Mouse (Mus musculus): ENCODE measurements at regions not wholly inside any gene's neighbourhood (a gene's known extent, or its start where the extent isn't known, plus 50 kb on each side); places are given as distances from the start of the nearest gene placed in this dataset.

DNA sequence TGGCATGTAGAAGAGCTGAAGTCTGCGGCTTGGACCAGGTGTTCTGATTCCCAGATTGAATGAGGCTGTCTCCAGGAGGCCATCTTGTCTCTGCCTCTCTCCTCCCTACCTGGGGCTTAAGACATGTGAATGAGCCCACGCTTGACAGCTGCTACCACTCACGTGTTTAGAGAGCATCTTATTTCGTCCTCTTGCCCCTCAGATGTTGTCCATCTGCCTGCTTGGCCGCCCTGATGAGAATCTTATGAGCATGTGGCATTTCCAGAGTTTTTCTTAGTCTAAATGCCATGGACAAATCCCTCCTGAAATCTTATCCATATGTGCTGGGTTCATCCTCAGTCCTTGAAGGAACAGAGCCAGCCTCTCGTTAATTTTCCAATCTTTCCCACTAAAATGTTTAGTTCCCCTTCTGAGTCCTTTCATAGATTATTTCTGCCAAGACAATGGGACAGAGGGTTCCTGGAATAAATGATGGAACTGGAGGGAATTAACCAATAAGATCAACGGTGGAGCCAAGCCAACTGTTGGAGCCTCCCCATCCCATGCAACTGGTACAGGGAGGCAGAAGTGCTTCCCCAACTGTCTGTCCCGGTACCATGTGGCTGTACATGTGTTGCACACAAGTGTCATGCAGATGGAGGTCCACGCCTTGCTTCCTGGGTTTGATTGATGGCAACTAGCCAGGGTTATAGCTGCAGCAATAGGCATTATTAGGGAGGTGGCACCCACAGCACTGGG lies 89.2 kb upstream of the Irf2bp2 start:
- no peak overlapping the region for H3K27ac ChIP-seq (ENCODE audit: low read depth, low read length)
- WGBS, result 71% methylated on average over 9 of the region's 9 CpGs
- H3K4me3 ChIP-seq (ENCODE audit: low read depth, low read length), result no peak overlapping the region
- H3K4me1 ChIP-seq (ENCODE audit: control insufficient read depth, insufficient read depth, low read length), result 0 out of 2 replicates have a peak, but pooled peaks cover 2% of the 10 kb centered on the region
- no peak for ATAC-seq (ENCODE audit: insufficient read depth, low FRiP score, low TSS enrichment)
- DNase-seq (ENCODE audit: low spot score), result no peak
- no peak overlapping the region for H3K4me2 ChIP-seq (ENCODE audit: low read depth)
- H3K9me3 ChIP-seq (ENCODE audit: control insufficient read depth, low read length), result no peaks in the 10 kb centered on the region
- H3K36me3 ChIP-seq (ENCODE audit: control insufficient read depth, insufficient read depth, low read length), result no peaks in the 10 kb centered on the region
- H3K9ac ChIP-seq (ENCODE audit: low read length), result no peak overlapping the region
- no peaks in the 10 kb centered on the region for H3K27me3 ChIP-seq (ENCODE audit: control insufficient read depth, insufficient read depth, low read length)

DNA sequence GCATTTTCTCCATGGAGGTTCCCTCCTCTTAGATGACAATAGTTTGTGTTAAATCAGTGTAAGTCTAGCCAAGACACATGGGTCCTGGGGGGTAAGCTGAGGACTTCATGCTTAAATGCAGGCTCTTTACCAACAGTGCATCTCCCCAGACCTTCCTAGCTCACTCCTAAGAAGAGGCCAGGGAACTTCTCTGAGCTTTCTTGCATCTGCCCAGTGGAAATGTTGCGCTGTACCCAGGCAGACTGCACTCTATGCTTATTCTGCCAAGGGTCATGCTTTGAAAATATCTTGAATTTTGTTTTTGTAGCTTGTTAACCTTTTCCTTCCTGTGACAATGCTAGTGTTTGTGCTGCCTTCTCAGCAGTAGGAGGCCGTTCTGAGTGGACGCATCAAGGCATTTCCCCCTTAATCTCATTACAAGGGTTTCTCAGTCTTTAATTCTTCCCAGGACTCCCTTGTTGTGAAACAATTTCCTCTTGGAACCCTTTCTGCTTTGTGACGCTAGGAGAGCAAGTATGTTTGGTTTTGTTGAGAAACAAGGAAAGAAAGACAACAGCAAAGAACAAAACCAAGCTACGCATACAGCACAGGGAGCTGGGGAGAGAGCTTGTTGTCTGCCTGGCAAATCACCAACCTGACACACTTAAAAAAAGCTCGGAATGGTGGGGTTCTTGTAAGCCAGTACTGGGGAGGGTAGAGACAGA lies 88.3 kb upstream of the Irf2bp2 start:
- Histone ChIP-seq H3K4me3 (ENCODE audit: low read depth, low read length) (no peak overlapping the region), H3K27ac (ENCODE audit: low read depth, low read length) (no peak overlapping the region), H3K4me2 (ENCODE audit: low read depth) (no peak overlapping the region), H3K27me3 (ENCODE audit: control insufficient read depth, insufficient read depth, low read length) (no peaks in the 10 kb centered on the region), H3K36me3 (ENCODE audit: control insufficient read depth, insufficient read depth, low read length) (no peaks in the 10 kb centered on the region), H3K9me3 (ENCODE audit: control insufficient read depth, low read length) (no peaks in the 10 kb centered on the region), H3K9ac (ENCODE audit: low read length) (no peak overlapping the region), H3K4me1 (ENCODE audit: control insufficient read depth, insufficient read depth, low read length) (0 out of 2 replicates have a peak, but pooled peaks cover 2% of the 10 kb centered on the region)
- no peak for ATAC-seq (ENCODE audit: insufficient read depth, low FRiP score, low TSS enrichment)
- 65% methylated on average over 6 of the region's 6 CpGs for WGBS
- DNase-seq (ENCODE audit: low spot score), result no peak

DNA sequence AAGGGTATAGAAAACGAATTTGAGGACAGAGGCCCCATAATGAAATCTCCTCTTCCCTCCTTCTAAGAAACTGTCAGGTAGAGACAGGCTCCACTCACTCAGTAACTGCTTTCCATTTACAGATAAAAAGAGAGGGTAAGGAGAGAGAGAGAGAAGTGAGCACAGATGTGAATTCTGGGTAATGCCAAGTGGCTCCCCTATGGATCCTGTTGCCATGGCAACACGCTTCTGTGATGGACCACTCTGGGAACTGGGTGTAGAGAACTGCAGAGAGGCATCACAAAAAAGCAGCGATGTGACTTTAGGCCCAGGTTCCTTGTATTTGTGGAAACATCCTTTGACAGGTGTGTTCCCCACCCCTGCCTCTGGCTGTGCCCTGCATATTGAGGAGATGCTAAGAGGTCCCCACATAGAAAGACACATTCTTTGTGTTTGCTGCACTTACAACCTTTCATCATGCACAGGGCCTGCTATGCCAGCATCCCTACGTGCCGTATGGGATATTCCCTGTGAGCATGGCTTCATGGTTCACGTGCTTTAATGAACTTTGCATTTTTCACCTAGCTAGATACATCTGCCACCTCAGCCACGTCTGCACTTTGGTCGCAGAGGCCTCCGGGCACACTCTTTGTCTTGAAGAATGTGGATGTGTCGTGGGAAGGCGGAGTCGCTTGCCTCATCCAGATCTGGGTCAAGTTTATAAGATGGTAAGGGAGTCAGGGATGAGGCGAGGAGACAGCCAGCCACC lies 84.4 kb upstream of the Irf2bp2 start:
- H3K4me2 ChIP-seq (ENCODE audit: low read depth), result no peak overlapping the region
- no peak overlapping the region for H3K9ac ChIP-seq (ENCODE audit: low read length)
- H3K4me3 ChIP-seq (ENCODE audit: low read depth, low read length), result no peak overlapping the region
- WGBS, result 75% methylated on average over 13 of the region's 13 CpGs
- DNase-seq (ENCODE audit: low spot score) (no peak), ATAC-seq (ENCODE audit: insufficient read depth, low FRiP score, low TSS enrichment) (no peak)
- 0 out of 2 replicates have a peak, but pooled peaks cover 2% of the 10 kb centered on the region for H3K4me1 ChIP-seq (ENCODE audit: control insufficient read depth, insufficient read depth, low read length)
- no peaks in the 10 kb centered on the region for H3K9me3 ChIP-seq (ENCODE audit: control insufficient read depth, low read length)
- H3K27me3 ChIP-seq (ENCODE audit: control insufficient read depth, insufficient read depth, low read length), result no peaks in the 10 kb centered on the region
- H3K36me3 ChIP-seq (ENCODE audit: control insufficient read depth, insufficient read depth, low read length), result no peaks in the 10 kb centered on the region
- no peak overlapping the region for H3K27ac ChIP-seq (ENCODE audit: low read depth, low read length)

DNA sequence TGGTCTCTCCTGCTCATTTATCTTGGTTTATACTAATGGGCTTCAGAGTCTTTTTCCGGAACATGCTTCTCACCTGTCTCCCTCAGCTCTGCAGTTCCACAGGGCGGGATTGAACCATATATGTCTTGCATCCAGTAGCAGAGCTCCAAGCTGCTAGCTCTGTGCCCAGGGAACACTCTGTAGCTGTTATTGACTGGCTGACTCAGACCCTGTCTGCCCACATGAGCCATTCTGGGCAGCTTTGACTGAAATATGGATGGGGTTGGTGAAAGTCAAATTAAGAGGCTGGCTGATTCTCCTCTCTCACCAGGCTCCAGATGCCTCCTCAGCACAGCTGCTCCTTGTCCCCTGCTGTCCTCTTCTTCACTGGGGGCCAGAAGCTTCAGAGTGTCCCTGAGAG lies 81.4 kb upstream of the Irf2bp2 start:
- Histone ChIP-seq H3K9me3 (ENCODE audit: control insufficient read depth, low read length) (no peaks in the 10 kb centered on the region), H3K4me1 (ENCODE audit: control insufficient read depth, insufficient read depth, low read length) (0 out of 2 replicates have a peak, but pooled peaks cover 2% of the 10 kb centered on the region), H3K4me2 (ENCODE audit: low read depth) (no peak overlapping the region), H3K4me3 (ENCODE audit: low read depth, low read length) (no peak overlapping the region), H3K27ac (ENCODE audit: low read depth, low read length) (no peak overlapping the region), H3K9ac (ENCODE audit: low read length) (no peak overlapping the region), H3K36me3 (ENCODE audit: control insufficient read depth, insufficient read depth, low read length) (no peaks in the 10 kb centered on the region), H3K27me3 (ENCODE audit: control insufficient read depth, insufficient read depth, low read length) (no peaks in the 10 kb centered on the region)
- ATAC-seq (ENCODE audit: insufficient read depth, low FRiP score, low TSS enrichment), result no peak
- 87% methylated on average over 2 of the region's 2 CpGs for WGBS
- no peak for DNase-seq (ENCODE audit: low spot score)

DNA sequence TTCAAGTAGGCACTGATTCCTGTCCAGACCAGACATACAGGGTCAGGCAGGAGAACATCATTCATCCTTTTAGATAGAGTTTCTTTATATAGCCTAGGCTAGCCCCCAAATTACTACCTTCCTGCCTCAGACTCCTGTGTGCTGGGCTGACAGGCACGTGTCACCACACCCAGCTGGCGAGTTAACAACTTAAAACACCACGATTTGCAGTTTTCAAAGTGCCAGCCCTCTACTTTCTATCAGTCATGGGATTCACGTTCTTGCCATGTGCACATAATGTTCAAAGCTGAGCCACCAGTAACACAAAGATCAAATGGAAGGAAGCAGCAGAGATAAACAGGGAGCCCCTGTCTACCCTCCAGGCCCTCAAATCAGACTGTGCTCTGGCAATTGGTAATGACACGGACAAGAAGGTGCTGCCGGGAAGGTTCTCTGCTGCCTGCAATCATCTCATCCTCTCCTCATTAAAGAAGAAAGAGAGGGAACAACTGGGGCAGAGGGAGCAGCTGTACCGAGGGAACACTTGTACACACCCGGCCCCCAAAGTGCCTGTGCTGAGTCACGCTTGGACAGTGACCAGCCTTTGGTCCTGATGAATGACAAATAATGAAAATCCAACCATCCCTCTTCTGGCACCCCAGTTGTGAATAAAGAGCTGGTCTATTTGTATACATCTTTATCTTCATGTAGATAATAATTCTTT lies 79.4 kb upstream of the Irf2bp2 start:
- H3K4me1 ChIP-seq (ENCODE audit: control insufficient read depth, insufficient read depth, low read length), result peaks cover 7% of the 10 kb centered on the region; the same call in 1 of the 2 replicates
- no peaks in the 10 kb centered on the region for H3K27me3 ChIP-seq (ENCODE audit: control insufficient read depth, insufficient read depth, low read length)
- DNase-seq (ENCODE audit: low spot score) (no peak), ATAC-seq (ENCODE audit: insufficient read depth, low FRiP score, low TSS enrichment) (no peak)
- H3K4me3 ChIP-seq (ENCODE audit: low read depth, low read length), result no peak overlapping the region
- H3K9me3 ChIP-seq (ENCODE audit: control insufficient read depth, low read length), result no peaks in the 10 kb centered on the region
- no peak overlapping the region for H3K27ac ChIP-seq (ENCODE audit: low read depth, low read length)
- H3K9ac ChIP-seq (ENCODE audit: low read length), result no peak overlapping the region
- no peaks in the 10 kb centered on the region for H3K36me3 ChIP-seq (ENCODE audit: control insufficient read depth, insufficient read depth, low read length)
- H3K4me2 ChIP-seq (ENCODE audit: low read depth), result no peak overlapping the region
- 71% methylated on average over 9 of the region's 9 CpGs for WGBS

DNA sequence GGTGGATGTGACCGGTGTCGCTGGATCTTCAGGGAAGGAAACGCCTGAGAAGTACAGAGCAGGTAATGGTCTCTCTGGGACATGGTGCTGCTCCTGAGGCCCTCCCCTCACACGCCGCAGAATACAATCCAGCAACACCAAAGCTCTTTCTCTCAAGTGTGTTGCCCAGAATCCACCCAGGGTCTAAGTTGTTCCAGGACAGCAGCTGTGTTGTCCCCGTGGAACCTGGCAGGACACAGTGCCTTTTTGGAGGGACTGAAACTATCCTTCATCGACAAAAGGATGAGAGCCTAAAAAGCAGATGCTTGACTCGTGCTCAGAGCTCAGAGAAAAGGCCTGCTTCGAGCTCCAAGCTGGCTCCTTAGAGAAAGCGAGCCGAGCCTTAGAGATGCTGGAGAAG lies 77.8 kb upstream of the Irf2bp2 start:
- Histone ChIP-seq H3K4me3 (ENCODE audit: low read depth, low read length) (no peak overlapping the region), H3K9ac (ENCODE audit: low read length) (no peak overlapping the region), H3K4me1 (ENCODE audit: control insufficient read depth, insufficient read depth, low read length) (peaks cover 17% of the 10 kb centered on the region; the same call in 1 of the 2 replicates), H3K27me3 (ENCODE audit: control insufficient read depth, insufficient read depth, low read length) (no peaks in the 10 kb centered on the region), H3K27ac (ENCODE audit: low read depth, low read length) (no peak overlapping the region), H3K4me2 (ENCODE audit: low read depth) (no peak overlapping the region), H3K36me3 (ENCODE audit: control insufficient read depth, insufficient read depth, low read length) (no peaks in the 10 kb centered on the region), H3K9me3 (ENCODE audit: control insufficient read depth, low read length) (no peaks in the 10 kb centered on the region)
- WGBS, result 90% methylated on average over 11 of the region's 11 CpGs
- DNase-seq (ENCODE audit: low spot score) (no peak), ATAC-seq (ENCODE audit: insufficient read depth, low FRiP score, low TSS enrichment) (no peak)

DNA sequence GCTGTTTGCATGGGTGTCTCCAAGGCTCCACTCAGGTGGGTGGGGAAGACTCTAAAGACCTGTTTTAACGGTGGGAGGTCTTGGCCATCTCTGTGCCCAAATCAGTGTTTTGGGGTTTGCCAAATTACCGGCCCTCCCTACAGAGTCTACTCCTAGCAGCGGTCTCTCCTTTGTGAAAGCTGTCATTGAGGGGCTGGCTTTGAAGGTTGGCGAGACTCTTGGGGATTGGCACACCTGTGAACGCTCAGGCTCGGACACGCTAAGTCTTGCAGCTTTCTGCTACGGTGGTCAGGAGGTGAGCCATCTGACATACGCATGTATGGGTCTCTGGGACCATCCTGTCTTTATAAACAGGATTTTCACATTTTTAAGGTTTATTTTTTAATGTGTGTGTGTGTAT lies 76.1 kb upstream of the Irf2bp2 start:
- H3K4me1 ChIP-seq (ENCODE audit: control insufficient read depth, insufficient read depth, low read length), result peaks cover 23% of the 10 kb centered on the region
- DNase-seq (ENCODE audit: low spot score) (no peak), ATAC-seq (ENCODE audit: insufficient read depth, low FRiP score, low TSS enrichment) (no peak)
- H3K27me3 ChIP-seq (ENCODE audit: control insufficient read depth, insufficient read depth, low read length), result no peaks in the 10 kb centered on the region
- H3K9ac ChIP-seq (ENCODE audit: low read length), result no peak overlapping the region
- no peak overlapping the region for H3K4me2 ChIP-seq (ENCODE audit: low read depth)
- no peak overlapping the region for H3K4me3 ChIP-seq (ENCODE audit: low read depth, low read length)
- no peaks in the 10 kb centered on the region for H3K36me3 ChIP-seq (ENCODE audit: control insufficient read depth, insufficient read depth, low read length)
- 88% methylated on average over 9 of the region's 9 CpGs for WGBS
- H3K27ac ChIP-seq (ENCODE audit: low read depth, low read length), result no peak overlapping the region
- no peaks in the 10 kb centered on the region for H3K9me3 ChIP-seq (ENCODE audit: control insufficient read depth, low read length)

DNA sequence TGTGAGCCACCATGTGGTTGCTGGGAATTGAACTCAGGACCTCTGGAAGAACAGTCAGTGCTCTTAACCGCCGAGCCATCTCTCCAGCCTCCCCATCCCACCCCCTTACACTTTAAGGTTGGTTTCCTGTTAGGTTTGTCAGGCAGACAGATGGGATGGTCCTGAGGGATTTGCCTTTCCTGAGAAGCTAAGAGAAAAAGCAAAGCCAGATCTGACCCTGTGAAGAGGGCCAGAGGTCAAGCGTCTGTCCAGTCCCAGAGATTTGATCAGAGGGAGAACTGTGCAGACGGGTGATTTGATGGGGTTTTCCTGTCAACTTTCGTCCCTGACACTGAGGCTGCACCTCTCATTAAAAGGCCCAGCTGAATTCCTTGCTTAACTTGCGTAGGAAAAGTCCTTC lies 75.4 kb upstream of the Irf2bp2 start:
- Histone ChIP-seq H3K4me2 (ENCODE audit: low read depth) (no peak overlapping the region), H3K27ac (ENCODE audit: low read depth, low read length) (no peak overlapping the region), H3K36me3 (ENCODE audit: control insufficient read depth, insufficient read depth, low read length) (no peaks in the 10 kb centered on the region), H3K4me3 (ENCODE audit: low read depth, low read length) (no peak overlapping the region), H3K9me3 (ENCODE audit: control insufficient read depth, low read length) (no peaks in the 10 kb centered on the region), H3K9ac (ENCODE audit: low read length) (no peak overlapping the region), H3K4me1 (ENCODE audit: control insufficient read depth, insufficient read depth, low read length) (peaks cover 23% of the 10 kb centered on the region), H3K27me3 (ENCODE audit: control insufficient read depth, insufficient read depth, low read length) (no peaks in the 10 kb centered on the region)
- ATAC-seq (ENCODE audit: insufficient read depth, low FRiP score, low TSS enrichment), result no peak
- no peak for DNase-seq (ENCODE audit: low spot score)
- WGBS, result 56% methylated on average over 6 of the region's 6 CpGs

Measured in neural tube, embryonic 11.5 days (tissue).